Mouse (Mus musculus) limb, embryonic 10.5 days (tissue): ENCODE measurements at regions not wholly inside any gene's neighbourhood (a gene's known extent, or its start where the extent isn't known, plus 50 kb on each side); places are given as distances from the start of the nearest gene placed in this dataset.

Source experiments
- DNase-seq: peaks from one replicate; pipeline ENCODE4 v3.0.0-alpha.2; 2017; ENCODE audit warnings: low spot score
- H3K27ac ChIP-seq: fragments of 300-500 bp; sonication (generic); 2 replicates; pipeline ENCODE4 v1.5.1; 2016; ENCODE audit warnings: mild to moderate bottlenecking
- H3K27me3 ChIP-seq: fragments of 300-500 bp; sonication (generic); 2 replicates; pipeline ENCODE4 v1.6.1; 2016; ENCODE audit warnings: low read depth, mild to moderate bottlenecking; ENCODE audit not compliant: poor library complexity, severe bottlenecking
- H3K36me3 ChIP-seq: fragments of 300-500 bp; sonication (generic); 2 replicates; pipeline ENCODE4 v1.6.1; 2016; ENCODE audit warnings: mild to moderate bottlenecking, moderate library complexity
- H3K4me1 ChIP-seq: fragments of 300-500 bp; sonication (generic); 2 replicates; pipeline ENCODE4 v1.6.1; 2016
- H3K4me3 ChIP-seq: fragments of 300-500 bp; sonication (generic); 2 replicates; pipeline ENCODE4 v1.5.1; 2016; ENCODE audit warnings: mild to moderate bottlenecking, moderate library complexity
- H3K9me3 ChIP-seq: fragments of 300-500 bp; sonication (generic); replicated peaks from 2 replicates; pipeline ENCODE4 v1.6.1; 2016; ENCODE audit warnings: mild to moderate bottlenecking
- WGBS: fragments of 180-500 bp; shearing (Covaris S2); methylation state at CpG from one replicate; pipeline ENCODE4 v1.1.7; 2016; 5-methylcytosine and 5-hydroxymethylcytosine counted together

GRCm38 (mm10) chr3:130888587-130888986 lies 158.4 kb upstream of the Rpl34 start:
- DNase-seq, result no peak
- WGBS, result 66% methylated on average over 1 of the region's 1 CpGs
- H3K4me1 ChIP-seq, result peaks cover 31% of the 10 kb centered on the region
- H3K27me3 ChIP-seq, result no peaks in the 10 kb centered on the region
- no peak overlapping the region for H3K4me3 ChIP-seq
- no peaks in the 10 kb centered on the region for H3K36me3 ChIP-seq
- no peak overlapping the region for H3K27ac ChIP-seq
- no peaks in the 10 kb centered on the region for H3K9me3 ChIP-seq

- no peaks in the 10 kb centered on the region for H3K36me3 ChIP-seq
- WGBS, result 69% methylated on average over 3 of the region's 3 CpGs
- H3K4me3 ChIP-seq, result no peak overlapping the region
- DNase-seq, result no peak
- no peaks in the 10 kb centered on the region for H3K9me3 ChIP-seq
- H3K27me3 ChIP-seq, result no peaks in the 10 kb centered on the region
- H3K4me1 ChIP-seq, result peaks cover 36% of the 10 kb centered on the region
- H3K27ac ChIP-seq, result no peak overlapping the region
Measured at GRCm38 (mm10) chr3:130887540-130888312, 157.5 kb upstream of the Rpl34 start.

GRCm38 (mm10) chr3:130885974-130886373 lies 155.8 kb upstream of the Rpl34 start:
- Histone ChIP-seq H3K4me1 (peaks cover 42% of the 10 kb centered on the region), H3K27me3 (no peaks in the 10 kb centered on the region), H3K4me3 (no peak overlapping the region), H3K9me3 (no peaks in the 10 kb centered on the region), H3K27ac (no peak overlapping the region), H3K36me3 (no peaks in the 10 kb centered on the region)
- DNase-seq, result no peak
- 42% methylated on average over 6 of the region's 6 CpGs for WGBS

GRCm38 (mm10) chr3:130884393-130884792 lies 154.2 kb upstream of the Rpl34 start:
- no peaks in the 10 kb centered on the region for H3K9me3 ChIP-seq
- 67% methylated on average over 9 of the region's 9 CpGs for WGBS
- no peak for DNase-seq
- no peak overlapping the region for H3K4me3 ChIP-seq
- no peaks in the 10 kb centered on the region for H3K27me3 ChIP-seq
- H3K27ac ChIP-seq, result no peak overlapping the region
- no peaks in the 10 kb centered on the region for H3K36me3 ChIP-seq
- H3K4me1 ChIP-seq, result peaks cover 49% of the 10 kb centered on the region

- H3K36me3 ChIP-seq, result no peaks in the 10 kb centered on the region
- no peak overlapping the region for H3K4me3 ChIP-seq
- WGBS, result 24% methylated on average over 4 of the region's 4 CpGs
Measured at GRCm38 (mm10) chr3:130883928-130884327, 153.7 kb upstream of the Rpl34 start.

GRCm38 (mm10) chr3:130883319-130883718 lies 153.1 kb upstream of the Rpl34 start:
- no peak overlapping the region for H3K27ac ChIP-seq
- H3K27me3 ChIP-seq, result no peaks in the 10 kb centered on the region
- no peaks in the 10 kb centered on the region for H3K36me3 ChIP-seq
- no peak for DNase-seq
- no peaks in the 10 kb centered on the region for H3K9me3 ChIP-seq
- 65% methylated on average over 6 of the region's 6 CpGs for WGBS
- H3K4me1 ChIP-seq, result peaks cover 53% of the 10 kb centered on the region
- H3K4me3 ChIP-seq, result no peak overlapping the region

More at GRCm38 (mm10) chr3:130883928-130884327, 153.7 kb upstream of the Rpl34 start:
- Histone ChIP-seq H3K9me3 (no peaks in the 10 kb centered on the region), H3K4me1 (peaks cover 52% of the 10 kb centered on the region), H3K27ac (no peak overlapping the region), H3K27me3 (no peaks in the 10 kb centered on the region)
- DNase-seq, result no peak

- Histone ChIP-seq H3K27ac (no peak overlapping the region), H3K36me3 (no peaks in the 10 kb centered on the region), H3K4me3 (no peak overlapping the region), H3K27me3 (no peaks in the 10 kb centered on the region), H3K4me1 (peaks cover 48% of the 10 kb centered on the region), H3K9me3 (no peaks in the 10 kb centered on the region)
- WGBS, result 86% methylated on average over 6 of the region's 6 CpGs
- no peak for DNase-seq
Measured at GRCm38 (mm10) chr3:130880482-130880881, 150.3 kb upstream of the Rpl34 start.

- DNase-seq, result no peak
- peaks cover 38% of the 10 kb centered on the region for H3K4me1 ChIP-seq
- H3K27ac ChIP-seq, result no peak overlapping the region
- no peaks in the 10 kb centered on the region for H3K9me3 ChIP-seq
- H3K4me3 ChIP-seq, result no peak overlapping the region
- H3K36me3 ChIP-seq, result no peaks in the 10 kb centered on the region
- H3K27me3 ChIP-seq, result no peaks in the 10 kb centered on the region
- 50% methylated on average over 8 of the region's 8 CpGs for WGBS
Measured at GRCm38 (mm10) chr3:130879463-130879862, 149.3 kb upstream of the Rpl34 start.

- Histone ChIP-seq H3K27me3 (no peaks in the 10 kb centered on the region), H3K4me3 (no peak overlapping the region), H3K9me3 (no peaks in the 10 kb centered on the region), H3K4me1 (peaks cover 36% of the 10 kb centered on the region), H3K27ac (peak overlapping the region; percentile 36; the same call in 1 of the 2 replicates), H3K36me3 (no peaks in the 10 kb centered on the region)
- 81% methylated on average over 7 of the region's 7 CpGs for WGBS
- DNase-seq, result no peak
Measured at GRCm38 (mm10) chr3:130878834-130879233, 148.6 kb upstream of the Rpl34 start.

GRCm38 (mm10) chr3:130877981-130878380 lies 147.8 kb upstream of the Rpl34 start:
- H3K27ac ChIP-seq, result no peak overlapping the region
- 90% methylated on average over 5 of the region's 5 CpGs for WGBS
- peaks cover 35% of the 10 kb centered on the region for H3K4me1 ChIP-seq
- DNase-seq, result no peak
- no peaks in the 10 kb centered on the region for H3K36me3 ChIP-seq
- no peaks in the 10 kb centered on the region for H3K9me3 ChIP-seq
- no peaks in the 10 kb centered on the region for H3K27me3 ChIP-seq
- no peak overlapping the region for H3K4me3 ChIP-seq

- no peak overlapping the region for H3K27ac ChIP-seq
- WGBS, result 73% methylated on average over 11 of the region's 11 CpGs
Measured at GRCm38 (mm10) chr3:130873745-130874144, 143.5 kb upstream of the Rpl34 start.

GRCm38 (mm10) chr3:130866952-130867632 lies 136.9 kb upstream of the Rpl34 start:
- H3K4me3 ChIP-seq, result peak overlapping the region; percentile 35
- no peaks in the 10 kb centered on the region for H3K36me3 ChIP-seq
- no peaks in the 10 kb centered on the region for H3K9me3 ChIP-seq
- peak overlapping the region; percentile 74 for H3K27ac ChIP-seq
- WGBS, result 17% methylated on average over 19 of the region's 19 CpGs
- DNase-seq, result peak; percentile 78
- peaks cover 36% of the 10 kb centered on the region for H3K4me1 ChIP-seq
- H3K27me3 ChIP-seq, result no peaks in the 10 kb centered on the region

More at GRCm38 (mm10) chr3:130873745-130874144, 143.5 kb upstream of the Rpl34 start:
- H3K36me3 ChIP-seq, result no peaks in the 10 kb centered on the region
- no peaks in the 10 kb centered on the region for H3K9me3 ChIP-seq
- DNase-seq, result no peak
- H3K4me3 ChIP-seq, result no peak overlapping the region
- peaks cover 17% of the 10 kb centered on the region for H3K4me1 ChIP-seq
- H3K27me3 ChIP-seq, result no peaks in the 10 kb centered on the region

GRCm38 (mm10) chr3:130864783-130865182 lies 134.6 kb upstream of the Rpl34 start:
- Histone ChIP-seq H3K4me1 (peaks cover 46% of the 10 kb centered on the region), H3K36me3 (no peaks in the 10 kb centered on the region), H3K9me3 (no peaks in the 10 kb centered on the region), H3K27me3 (no peaks in the 10 kb centered on the region), H3K4me3 (no peak overlapping the region), H3K27ac (no peak overlapping the region)
- no peak for DNase-seq
- 89% methylated on average over 1 of the region's 1 CpGs for WGBS
